ENCODE assay signal across 26 mouse cellular contexts in the genomic region with DNA sequence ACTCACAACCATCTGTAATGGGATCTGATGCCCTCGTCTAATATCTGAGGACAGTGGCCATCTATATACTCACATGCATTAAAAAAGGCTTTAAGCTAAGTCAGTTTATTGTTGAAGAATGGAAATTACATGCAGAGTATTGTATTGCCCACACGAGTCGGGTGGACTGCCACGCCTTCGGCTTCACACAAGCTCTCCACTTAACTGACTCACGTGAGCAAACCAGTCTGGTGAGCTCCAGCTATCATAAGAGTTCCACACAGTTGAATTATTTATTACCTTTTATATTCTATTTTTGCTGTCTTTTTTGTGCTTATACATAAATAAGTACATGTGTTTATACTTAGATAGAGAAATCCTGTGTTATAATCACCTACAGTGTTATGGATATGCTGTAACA.
"Had no signal": no experiment of that assay in that cellular context is flagged by ENCODE, and none has a peak within 500 bp of the region (broad histone marks: within the 10 kb centered on the region; RNA-seq: fewer than 3 reads in every experiment).

No protein-coding gene starts in this region.

- H3K9ac ChIP-seq: forebrain, embryonic 15.5 days; forebrain, postnatal 0 days; heart, embryonic 13.5 days; heart, embryonic 15.5 days; hindbrain, embryonic 13.5 days; hindbrain, embryonic 15.5 days; kidney, embryonic 15.5 days; limb, embryonic 12.5 days had no signal

- DNase-seq: forebrain, postnatal 0 days; gastrocnemius, postnatal 14 days; gastrocnemius, postnatal 36 days; heart, adult 11 months; heart, adult 2 months; heart, postnatal 14 days; heart, postnatal 36 days; kidney, adult 11 months; kidney, adult 2 months; kidney, adult 9 months; kidney, postnatal 14 days; kidney, postnatal 36 days; layer of hippocampus, adult 9-11 months; layer of hippocampus, postnatal 36 days had no signal

- H3K36me3 ChIP-seq: forebrain, embryonic 15.5 days; heart, embryonic 13.5 days; heart, embryonic 15.5 days; hindbrain, embryonic 13.5 days; hindbrain, embryonic 15.5 days; kidney, embryonic 15.5 days; limb, embryonic 10.5 days; limb, embryonic 12.5 days had no signal

- H3K9me3 ChIP-seq: forebrain, embryonic 15.5 days; heart, embryonic 13.5 days; heart, embryonic 15.5 days; hindbrain, embryonic 13.5 days; hindbrain, embryonic 15.5 days; kidney, embryonic 15.5 days; limb, embryonic 10.5 days; limb, embryonic 12.5 days had no signal

- H3K4me2 ChIP-seq: forebrain, embryonic 15.5 days; heart, embryonic 11.5 days; heart, embryonic 13.5 days; heart, embryonic 15.5 days; hindbrain, embryonic 13.5 days; hindbrain, embryonic 15.5 days; kidney, embryonic 15.5 days; limb, embryonic 12.5 days had no signal

- H3K4me1 ChIP-seq: heart, embryonic 13.5 days; heart, embryonic 15.5 days; hindbrain, embryonic 15.5 days; kidney, embryonic 15.5 days; limb, embryonic 10.5 days had no signal

- H3K27ac ChIP-seq: forebrain, embryonic 15.5 days; heart, adult 2 months; heart, embryonic 13.5 days; heart, embryonic 15.5 days; hindbrain, embryonic 13.5 days; hindbrain, embryonic 15.5 days; hindbrain, postnatal 0 days; kidney, embryonic 15.5 days; kidney, postnatal 0 days; limb, embryonic 10.5 days; limb, embryonic 12.5 days had no signal

- ATAC-seq: forebrain, embryonic 15.5 days; forebrain, postnatal 0 days; hindbrain, postnatal 0 days; intestine, embryonic 16.5 days had no signal

- H3K27me3 ChIP-seq: forebrain, embryonic 15.5 days; heart, embryonic 13.5 days; heart, embryonic 15.5 days; hindbrain, embryonic 13.5 days; hindbrain, embryonic 15.5 days; kidney, embryonic 15.5 days; limb, embryonic 12.5 days had no signal

- H3K4me3 ChIP-seq: forebrain, embryonic 15.5 days; heart, adult 2 months; heart, embryonic 13.5 days; heart, embryonic 15.5 days; hindbrain, embryonic 13.5 days; hindbrain, embryonic 15.5 days; kidney, embryonic 15.5 days; limb, embryonic 10.5 days; limb, embryonic 12.5 days had no signal
